Mouse (Mus musculus) intestine, postnatal 0 days (tissue): ENCODE measurements around the gene Arl4c. TPM values are rescaled to one million over a fixed set of nuclear protein-coding genes. Genes with fewer than 3 reads are reported as not detected.

Experiments
- ATAC-seq: fragments of 200-750 bp; cut with Nextera tagmentation; 2 replicates; pipeline ENCODE4 v1.8.0; 2017; ENCODE audit warnings: mild to moderate bottlenecking, moderate TSS enrichment, moderate library complexity
- H3K27ac ChIP-seq: fragments of 300-500 bp; sonication (generic); 2 replicates; pipeline ENCODE4 v1.5.1; 2014; ENCODE audit warnings: mild to moderate bottlenecking, low read depth, low read length, moderate library complexity
- H3K27me3 ChIP-seq: fragments of 300-500 bp; sonication (generic); replicated peaks from 2 replicates; pipeline ENCODE4 v1.6.1; 2014; ENCODE audit warnings: low read length, mixed read lengths; ENCODE audit not compliant: control insufficient read depth, insufficient read depth
- H3K36me3 ChIP-seq: fragments of 300-500 bp; sonication (generic); 2 replicates; pipeline ENCODE4 v1.6.1; 2014; ENCODE audit warnings: mild to moderate bottlenecking, moderate library complexity; ENCODE audit not compliant: control insufficient read depth, insufficient read depth
- H3K4me1 ChIP-seq: fragments of 300-500 bp; sonication (generic); replicated peaks from 2 replicates; pipeline ENCODE4 v1.6.1; 2014; ENCODE audit warnings: antibody characterized with exemption, low read length, mixed read lengths; ENCODE audit not compliant: control insufficient read depth, insufficient read depth
- H3K4me2 ChIP-seq: fragments of 300-500 bp; sonication (generic); replicated peaks from 2 replicates; pipeline ENCODE4 v1.6.1; 2014; ENCODE audit warnings: low read depth, mild to moderate bottlenecking, moderate library complexity
- H3K4me3 ChIP-seq: fragments of 300-500 bp; sonication (generic); 2 replicates; pipeline ENCODE4 v1.5.1; 2014; ENCODE audit warnings: low read depth, low read length
- H3K9ac ChIP-seq: fragments of 300-500 bp; sonication (generic); 2 replicates; pipeline ENCODE4 v1.6.1; 2014; ENCODE audit warnings: mild to moderate bottlenecking, low read depth, low read length
- H3K9me3 ChIP-seq: fragments of 300-500 bp; sonication (generic); 2 replicates; pipeline ENCODE4 v1.6.1; 2016; ENCODE audit warnings: mixed run types; ENCODE audit not compliant: control insufficient read depth
- CTCF ChIP-seq: sonication (generic); IDR thresholded peaks from 2 replicates; pipeline ENCODE4 v1.5.1; 2016; ENCODE audit warnings: low read depth, mild to moderate bottlenecking, control low read depth, antibody characterized with exemption, moderate library complexity
- WGBS: fragments of 180-500 bp; shearing (Covaris S2); extraction: QIAGEN DNeasy Blood & Tissue Kit; methylation state at CpG from one replicate; pipeline ENCODE4 v1.1.7; 2014; 5-methylcytosine and 5-hydroxymethylcytosine counted together
- polyA plus RNA-seq: library from polyadenylated mRNA; unstranded; fragments of >200 nt; fragmentation: Nextera tagmentation; extraction: Ambion mirVana; gene quantifications from 2 replicates; pipeline ENCODE4 v1.2.1, GENCODE M21; 2015

Arl4c gene
- polyA plus RNA-seq, 1 experiment from 2014 or later: 2.6 TPM

GRCm38 (mm10) chr1:88653614-88654520 lies 48.2 kb downstream of the Arl4c start:
- no peak overlapping the region for H3K27ac ChIP-seq
- H3K9me3 ChIP-seq: no peaks in the 10 kb centered on the region
- no peak for ATAC-seq
- no peak overlapping the region for H3K9ac ChIP-seq
- no peak for TF ChIP-seq CTCF
- 85% methylated on average over 7 of the region's 7 CpGs for WGBS
- H3K4me3 ChIP-seq: no peak overlapping the region
- no peak overlapping the region for H3K4me2 ChIP-seq
- H3K4me1 ChIP-seq: 0 out of 2 replicates have a peak, but pooled peaks cover 4% of the 10 kb centered on the region
- H3K27me3 ChIP-seq: no peaks in the 10 kb centered on the region
- no peaks in the 10 kb centered on the region for H3K36me3 ChIP-seq

DNA sequence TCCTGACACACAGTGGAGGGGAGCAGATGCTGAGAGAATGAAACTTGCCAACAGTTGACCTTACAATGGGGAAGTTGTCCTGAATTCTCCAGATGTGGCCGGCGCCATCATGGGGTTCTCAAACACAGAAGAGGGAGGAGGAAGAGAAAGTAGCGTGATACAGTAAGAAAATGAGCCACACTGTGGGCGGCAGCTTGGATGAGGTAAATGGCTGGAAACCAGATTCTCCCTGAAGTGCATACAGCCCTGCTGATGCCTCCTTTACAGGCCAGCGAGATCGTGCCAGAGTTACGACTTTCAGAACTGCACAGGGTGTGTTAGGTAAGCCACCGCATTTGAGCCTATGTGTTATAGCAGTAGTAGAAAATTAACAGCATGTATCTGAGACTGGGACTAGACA lies 49.3 kb downstream of the Arl4c start:
- Histone ChIP-seq H3K36me3 (no peaks in the 10 kb centered on the region), H3K27me3 (no peaks in the 10 kb centered on the region), H3K27ac (no peak overlapping the region), H3K9ac (no peak overlapping the region), H3K4me2 (no peak overlapping the region), H3K9me3 (no peaks in the 10 kb centered on the region), H3K4me1 (0 out of 2 replicates have a peak, but pooled peaks cover 4% of the 10 kb centered on the region), H3K4me3 (no peak overlapping the region)
- no peak for ATAC-seq
- WGBS: 74% methylated on average over 8 of the region's 8 CpGs
- no peak for TF ChIP-seq CTCF

GRCm38 (mm10) chr1:88651668-88652067 lies 50.4 kb downstream of the Arl4c start:
- H3K4me1 ChIP-seq: 0 out of 2 replicates have a peak, but pooled peaks cover 4% of the 10 kb centered on the region
- no peak overlapping the region for H3K9ac ChIP-seq

DNA sequence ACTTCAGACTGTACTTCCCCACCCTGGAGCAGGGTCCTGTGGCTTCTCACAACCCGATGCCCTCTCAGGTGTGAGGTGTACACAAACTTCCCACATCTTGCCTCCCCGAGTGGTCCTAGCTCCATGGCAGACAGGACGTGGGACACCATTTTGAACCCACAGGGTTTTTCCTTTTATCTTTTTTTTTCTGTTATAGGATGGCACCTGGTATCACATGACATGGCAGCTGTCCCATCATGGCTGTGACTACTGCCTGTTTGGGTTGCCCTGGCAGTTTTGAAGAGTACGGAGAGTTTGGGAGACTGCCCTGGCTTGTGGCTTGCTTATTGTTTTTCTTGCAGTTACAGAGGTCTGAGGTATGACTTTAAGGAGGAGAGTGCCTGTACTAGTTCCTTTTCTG lies 53.3 kb downstream of the Arl4c start:
- Histone ChIP-seq H3K4me2 (no peak overlapping the region), H3K36me3 (no peaks in the 10 kb centered on the region), H3K4me3 (no peak overlapping the region), H3K27ac (no peak overlapping the region), H3K27me3 (no peaks in the 10 kb centered on the region), H3K4me1 (no peaks in the 10 kb centered on the region), H3K9ac (no peak overlapping the region), H3K9me3 (no peaks in the 10 kb centered on the region)
- TF ChIP-seq CTCF: no peak
- 94% methylated on average over 4 of the region's 4 CpGs for WGBS
- ATAC-seq: no peak

More at GRCm38 (mm10) chr1:88651668-88652067, 50.4 kb downstream of the Arl4c start:
- WGBS: 78% methylated on average over 9 of the region's 9 CpGs
- no peak for ATAC-seq
- Histone ChIP-seq H3K9me3 (no peaks in the 10 kb centered on the region), H3K4me2 (no peak overlapping the region), H3K4me3 (no peak overlapping the region), H3K27ac (no peak overlapping the region), H3K36me3 (no peaks in the 10 kb centered on the region), H3K27me3 (no peaks in the 10 kb centered on the region)
- TF ChIP-seq CTCF: no peak

- H3K9me3 ChIP-seq: no peaks in the 10 kb centered on the region
- H3K9ac ChIP-seq: no peak overlapping the region
- H3K36me3 ChIP-seq: no peaks in the 10 kb centered on the region
- H3K27me3 ChIP-seq: no peaks in the 10 kb centered on the region
- no peak for TF ChIP-seq CTCF
- no peak overlapping the region for H3K4me3 ChIP-seq
- H3K27ac ChIP-seq: no peak overlapping the region
- no peaks in the 10 kb centered on the region for H3K4me1 ChIP-seq
- no peak overlapping the region for H3K4me2 ChIP-seq
- WGBS: 27% methylated on average over 3 of the region's 3 CpGs
- no peak for ATAC-seq
These were observed 56.4 kb downstream of the Arl4c start for GRCm38 (mm10) chr1:88645599-88646119.

GRCm38 (mm10) chr1:88644417-88644816 lies 57.6 kb downstream of the Arl4c start:
- Histone ChIP-seq H3K4me2 (no peak overlapping the region), H3K9me3 (no peaks in the 10 kb centered on the region), H3K27ac (no peak overlapping the region), H3K27me3 (no peaks in the 10 kb centered on the region), H3K4me3 (no peak overlapping the region), H3K4me1 (no peaks in the 10 kb centered on the region), H3K9ac (no peak overlapping the region), H3K36me3 (no peaks in the 10 kb centered on the region)
- no peak for ATAC-seq
- TF ChIP-seq CTCF: no peak
- WGBS: 94% methylated on average over 5 of the region's 5 CpGs
